Mouse (Mus musculus) ovary, postnatal 14 days (tissue): ENCODE measurements around the gene Bbox1.
A peak's percentile ranks its signal among the peaks of the same experiment; 100 is the strongest.

Experiments
- DNase-seq: peaks from one replicate; pipeline ENCODE4 v3.0.0; 2022; ENCODE audit warnings: low spot score

Bbox1 gene

GRCm38 (mm10) chr2:110274160-110274559, 40.2 kb downstream of the Bbox1 start:
- peak; percentile 7 for DNase-seq

- peak; percentile 4 for DNase-seq
These were observed 45.1 kb downstream of the Bbox1 start for GRCm38 (mm10) chr2:110269281-110269680.

- no peak for DNase-seq
These were observed 82.1 kb downstream of the Bbox1 start for GRCm38 (mm10) chr2:110232252-110232651.

- DNase-seq: no peak
These were observed 83.6 kb downstream of the Bbox1 start for GRCm38 (mm10) chr2:110230753-110231152.

- peak; percentile 52 for DNase-seq
These were observed 84.9 kb downstream of the Bbox1 start for GRCm38 (mm10) chr2:110229143-110230087.

GRCm38 (mm10) chr2:110226421-110226820, 87.9 kb downstream of the Bbox1 start:
- DNase-seq: no peak

- no peak for DNase-seq
These were observed 88.4 kb downstream of the Bbox1 start for GRCm38 (mm10) chr2:110225969-110226368.

- DNase-seq: no peak
These were observed 91.6 kb downstream of the Bbox1 start for GRCm38 (mm10) chr2:110222793-110223192.

- DNase-seq: no peak
These were observed 93.9 kb downstream of the Bbox1 start for GRCm38 (mm10) chr2:110220492-110220891.

GRCm38 (mm10) chr2:110215685-110216058, 98.7 kb downstream of the Bbox1 start:
- DNase-seq: no peak

- DNase-seq: no peak
These were observed 99.2 kb downstream of the Bbox1 start for GRCm38 (mm10) chr2:110214991-110215684.

GRCm38 (mm10) chr2:110214278-110214677, 100.1 kb downstream of the Bbox1 start:
- DNase-seq: no peak
